Mouse (Mus musculus): ENCODE results near the gene Setmar. TPM values are rescaled to one million over a fixed set of nuclear protein-coding genes. Genes with fewer than 3 reads are reported as not detected.

The Setmar gene
- polyA plus RNA-seq, 1 experiment from 2014 or later = 5.1 TPM

DNA sequence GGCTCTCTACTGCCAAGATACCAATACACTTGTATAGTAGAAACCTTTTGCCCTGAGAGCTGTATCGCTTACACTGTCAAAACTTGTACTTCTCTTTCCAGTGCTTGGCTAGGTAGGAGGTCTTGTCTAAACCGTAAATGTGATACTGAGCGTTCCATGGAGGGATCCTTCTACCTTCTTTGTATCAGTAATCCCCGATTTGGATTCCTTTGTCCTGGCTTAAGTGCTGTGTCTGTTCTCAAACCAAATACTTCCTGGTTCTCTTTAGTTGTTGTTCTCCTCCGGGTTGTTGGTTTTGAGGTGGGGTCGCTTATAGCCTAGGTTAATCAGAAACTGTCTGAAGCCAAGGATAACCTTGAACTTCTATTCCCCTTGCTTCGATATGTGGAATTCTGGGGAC is 6.1 kb downstream of the Setmar start:
- peaks cover 8% of the 10 kb centered on the region; the same call in 1 of the 2 replicates for H3K36me3 ChIP-seq (ENCODE audit: control insufficient read depth, insufficient read depth, low read length)
- no peak for ATAC-seq (ENCODE audit: insufficient number of reproducible peaks, insufficient read depth, low FRiP score, low read depth)
- H3K27me3 ChIP-seq (ENCODE audit: control insufficient read depth, insufficient read depth, low read length) = no peaks in the 10 kb centered on the region
- H3K9ac ChIP-seq (ENCODE audit: low read length) = no peak overlapping the region
- H3K4me2 ChIP-seq (ENCODE audit: low read length) = no peak overlapping the region
- WGBS = 87% methylated on average over 7 of the region's 7 CpGs
- H3K27ac ChIP-seq (replicated peaks in 1 of 2; ENCODE audit: control insufficient read depth in 1 of 2, insufficient read depth in 1 of 2, low read depth in 2 of 2, low read length in 2 of 2) = no peak overlapping the region
- no peaks in the 10 kb centered on the region for H3K9me3 ChIP-seq (ENCODE audit: control insufficient read depth, low read length)
- H3K4me3 ChIP-seq (ENCODE audit: control insufficient read depth in 1 of 2, insufficient read depth in 1 of 2, low read depth in 1 of 2, low read length in 2 of 2) = no peak overlapping the region
- no peaks in the 10 kb centered on the region for H3K4me1 ChIP-seq (ENCODE audit: control insufficient read depth in 2 of 2, insufficient read depth in 2 of 2, low read length in 2 of 2)

DNA sequence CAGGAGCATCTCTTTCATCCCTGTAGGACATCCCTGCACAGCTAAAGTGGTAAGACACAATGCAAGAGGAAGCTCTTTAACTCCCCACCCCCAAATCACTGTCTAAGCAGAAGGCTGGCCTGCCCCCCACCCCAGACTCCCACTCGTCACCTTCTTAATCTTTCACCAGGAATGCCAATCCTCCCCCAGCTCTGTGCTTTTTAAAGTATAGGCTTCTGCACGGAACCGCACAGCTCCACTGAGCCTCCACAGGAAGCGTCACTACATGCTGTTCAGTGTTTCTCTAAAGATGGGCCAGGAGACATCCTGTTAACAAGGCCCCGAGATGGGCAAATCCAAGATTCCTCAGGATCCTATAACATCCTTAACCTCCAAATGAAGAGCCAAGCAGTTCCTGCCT is 8.2 kb downstream of the Setmar start:
- Histone ChIP-seq H3K4me3 (ENCODE audit: control insufficient read depth in 1 of 2, insufficient read depth in 1 of 2, low read depth in 1 of 2, low read length in 2 of 2) (no peak overlapping the region), H3K9ac (ENCODE audit: low read length) (no peak overlapping the region), H3K27ac (replicated peaks in 1 of 2; ENCODE audit: control insufficient read depth in 1 of 2, insufficient read depth in 1 of 2, low read depth in 2 of 2, low read length in 2 of 2) (no peak overlapping the region), H3K27me3 (ENCODE audit: control insufficient read depth, insufficient read depth, low read length) (no peaks in the 10 kb centered on the region), H3K9me3 (ENCODE audit: control insufficient read depth, low read length) (no peaks in the 10 kb centered on the region), H3K36me3 (ENCODE audit: control insufficient read depth, insufficient read depth, low read length) (peaks cover 19% of the 10 kb centered on the region), H3K4me1 (ENCODE audit: control insufficient read depth in 2 of 2, insufficient read depth in 2 of 2, low read length in 2 of 2) (no peaks in the 10 kb centered on the region), H3K4me2 (ENCODE audit: low read length) (no peak overlapping the region)
- no peak for ATAC-seq (ENCODE audit: insufficient number of reproducible peaks, insufficient read depth, low FRiP score, low read depth)
- 32% methylated on average over 5 of the region's 5 CpGs for WGBS

DNA sequence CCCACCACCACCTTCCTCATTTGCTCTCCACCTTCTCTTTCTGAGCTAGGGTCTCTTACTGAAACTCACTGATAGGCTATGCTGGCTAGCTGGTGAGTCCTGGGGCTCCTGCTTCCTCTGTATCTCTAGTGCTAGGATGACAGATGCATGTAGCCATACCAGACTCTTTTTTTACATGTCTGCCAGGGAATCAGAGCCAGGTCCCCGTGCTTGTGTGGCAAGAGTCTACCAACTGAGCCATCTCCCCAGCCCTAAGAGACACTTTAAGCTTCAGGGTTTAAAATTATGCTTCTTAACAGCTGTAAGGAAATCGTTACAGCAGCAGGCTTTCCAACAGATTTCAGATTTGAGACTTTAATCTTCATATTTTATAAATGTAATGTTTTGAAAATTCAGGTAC is 9.1 kb downstream of the Setmar start:
- no peak for ATAC-seq (ENCODE audit: insufficient number of reproducible peaks, insufficient read depth, low FRiP score, low read depth)
- 78% methylated on average over 2 of the region's 2 CpGs for WGBS

DNA sequence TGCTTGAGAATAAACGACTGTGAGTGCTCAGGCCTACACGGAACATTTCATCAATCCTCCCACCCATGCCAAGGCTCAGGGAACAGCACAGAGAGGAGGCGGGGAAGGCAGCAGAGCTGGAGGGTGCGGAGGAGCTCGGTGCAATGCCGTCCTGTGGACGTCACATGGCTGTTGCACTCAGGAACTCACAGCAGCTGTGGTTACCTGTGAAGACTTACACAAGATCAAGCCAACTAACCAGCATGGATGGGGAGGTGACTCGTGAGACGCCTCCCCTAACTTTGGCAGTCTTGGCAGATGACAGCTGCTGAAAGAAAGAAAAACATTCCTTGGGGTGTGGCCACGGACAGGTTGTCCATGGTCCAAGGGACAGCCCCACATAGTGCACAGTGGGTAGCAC is 9.8 kb downstream of the Setmar start:
- no peak overlapping the region for H3K9ac ChIP-seq (ENCODE audit: low read length)
- WGBS = 87% methylated on average over 10 of the region's 10 CpGs
- ATAC-seq (ENCODE audit: insufficient number of reproducible peaks, insufficient read depth, low FRiP score, low read depth) = no peak
- H3K4me2 ChIP-seq (ENCODE audit: low read length) = no peak overlapping the region
- H3K9me3 ChIP-seq (ENCODE audit: control insufficient read depth, low read length) = no peaks in the 10 kb centered on the region
- H3K36me3 ChIP-seq (ENCODE audit: control insufficient read depth, insufficient read depth, low read length) = peaks cover 19% of the 10 kb centered on the region
- H3K27me3 ChIP-seq (ENCODE audit: control insufficient read depth, insufficient read depth, low read length) = no peaks in the 10 kb centered on the region
- H3K4me3 ChIP-seq (ENCODE audit: control insufficient read depth in 1 of 2, insufficient read depth in 1 of 2, low read depth in 1 of 2, low read length in 2 of 2) = no peak overlapping the region
- H3K27ac ChIP-seq (replicated peaks in 1 of 2; ENCODE audit: control insufficient read depth in 1 of 2, insufficient read depth in 1 of 2, low read depth in 2 of 2, low read length in 2 of 2) = no peak overlapping the region
- H3K4me1 ChIP-seq (ENCODE audit: control insufficient read depth in 2 of 2, insufficient read depth in 2 of 2, low read length in 2 of 2) = no peaks in the 10 kb centered on the region

More for the DNA sequence above, 9.1 kb downstream of the Setmar start:
- no peaks in the 10 kb centered on the region for H3K9me3 ChIP-seq (ENCODE audit: control insufficient read depth, low read length)
- no peak overlapping the region for H3K4me3 ChIP-seq (ENCODE audit: control insufficient read depth in 1 of 2, insufficient read depth in 1 of 2, low read depth in 1 of 2, low read length in 2 of 2)
- H3K4me2 ChIP-seq (ENCODE audit: low read length) = no peak overlapping the region
- no peaks in the 10 kb centered on the region for H3K4me1 ChIP-seq (ENCODE audit: control insufficient read depth in 2 of 2, insufficient read depth in 2 of 2, low read length in 2 of 2)
- H3K36me3 ChIP-seq (ENCODE audit: control insufficient read depth, insufficient read depth, low read length) = peaks cover 19% of the 10 kb centered on the region
- no peaks in the 10 kb centered on the region for H3K27me3 ChIP-seq (ENCODE audit: control insufficient read depth, insufficient read depth, low read length)
- H3K9ac ChIP-seq (ENCODE audit: low read length) = no peak overlapping the region
- H3K27ac ChIP-seq (replicated peaks in 1 of 2; ENCODE audit: control insufficient read depth in 1 of 2, insufficient read depth in 1 of 2, low read depth in 2 of 2, low read length in 2 of 2) = no peak overlapping the region

DNA sequence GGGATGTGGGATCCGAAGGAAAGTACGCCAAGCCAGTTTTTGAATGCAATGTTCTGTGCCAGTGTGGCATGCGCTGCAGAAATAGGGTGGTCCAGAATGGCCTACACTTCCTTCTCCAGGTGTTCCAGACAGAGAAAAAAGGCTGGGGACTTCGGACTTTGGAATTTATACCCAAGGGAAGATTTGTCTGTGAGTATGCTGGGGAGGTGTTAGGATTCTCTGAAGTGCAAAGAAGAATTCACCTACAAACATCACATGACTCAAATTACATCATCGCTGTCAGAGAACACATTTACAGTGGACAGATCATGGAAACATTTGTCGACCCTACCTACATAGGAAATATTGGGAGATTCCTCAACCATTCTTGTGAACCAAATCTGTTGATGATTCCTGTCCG is 11.0 kb downstream of the Setmar start:
- Histone ChIP-seq H3K27me3 (ENCODE audit: control insufficient read depth, insufficient read depth, low read length) (no peaks in the 10 kb centered on the region), H3K27ac (replicated peaks in 1 of 2; ENCODE audit: control insufficient read depth in 1 of 2, insufficient read depth in 1 of 2, low read depth in 2 of 2, low read length in 2 of 2) (no peak overlapping the region), H3K36me3 (ENCODE audit: control insufficient read depth, insufficient read depth, low read length) (peaks cover 19% of the 10 kb centered on the region), H3K9ac (ENCODE audit: low read length) (no peak overlapping the region), H3K4me2 (ENCODE audit: low read length) (no peak overlapping the region), H3K9me3 (ENCODE audit: control insufficient read depth, low read length) (no peaks in the 10 kb centered on the region), H3K4me1 (ENCODE audit: control insufficient read depth in 2 of 2, insufficient read depth in 2 of 2, low read length in 2 of 2) (no peaks in the 10 kb centered on the region), H3K4me3 (ENCODE audit: control insufficient read depth in 1 of 2, insufficient read depth in 1 of 2, low read depth in 1 of 2, low read length in 2 of 2) (no peak overlapping the region)
- ATAC-seq (ENCODE audit: insufficient number of reproducible peaks, insufficient read depth, low FRiP score, low read depth) = no peak
- WGBS = 92% methylated on average over 7 of the region's 7 CpGs

DNA sequence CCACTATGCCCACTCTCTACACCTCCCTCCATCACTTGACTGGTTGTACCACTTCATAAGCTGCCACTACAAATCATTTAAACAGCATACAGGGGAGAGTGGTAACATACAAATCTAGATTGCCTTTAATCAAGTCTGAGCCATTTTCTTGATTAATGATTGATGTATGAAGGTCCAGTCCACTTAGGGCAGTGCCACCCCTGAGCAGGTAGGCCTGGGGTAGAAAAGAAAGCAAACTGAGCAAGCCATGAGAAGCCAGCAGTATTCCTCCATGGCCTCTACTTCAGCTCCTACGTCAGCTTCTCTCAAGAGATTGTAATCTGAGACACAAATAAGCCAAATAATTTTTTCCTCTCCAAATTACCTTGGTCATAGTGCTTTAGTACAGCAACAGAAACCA is 26.5 kb downstream of the Setmar start:
- H3K27me3 ChIP-seq (ENCODE audit: control insufficient read depth, insufficient read depth, low read length) = no peaks in the 10 kb centered on the region
- no peaks in the 10 kb centered on the region for H3K36me3 ChIP-seq (ENCODE audit: control insufficient read depth, insufficient read depth, low read length)
- H3K27ac ChIP-seq (replicated peaks in 1 of 2; ENCODE audit: control insufficient read depth in 1 of 2, insufficient read depth in 1 of 2, low read depth in 2 of 2, low read length in 2 of 2) = no peak overlapping the region
- H3K4me1 ChIP-seq (ENCODE audit: control insufficient read depth in 2 of 2, insufficient read depth in 2 of 2, low read length in 2 of 2) = no peaks in the 10 kb centered on the region
- no peak for ATAC-seq (ENCODE audit: insufficient number of reproducible peaks, insufficient read depth, low FRiP score, low read depth)
- no peak overlapping the region for H3K4me2 ChIP-seq (ENCODE audit: low read length)
- no peak overlapping the region for H3K9ac ChIP-seq (ENCODE audit: low read length)
- no peaks in the 10 kb centered on the region for H3K9me3 ChIP-seq (ENCODE audit: control insufficient read depth, low read length)
- no peak overlapping the region for H3K4me3 ChIP-seq (ENCODE audit: control insufficient read depth in 1 of 2, insufficient read depth in 1 of 2, low read depth in 1 of 2, low read length in 2 of 2)
- WGBS = 52% methylated on average over 1 of the region's 1 CpGs

DNA sequence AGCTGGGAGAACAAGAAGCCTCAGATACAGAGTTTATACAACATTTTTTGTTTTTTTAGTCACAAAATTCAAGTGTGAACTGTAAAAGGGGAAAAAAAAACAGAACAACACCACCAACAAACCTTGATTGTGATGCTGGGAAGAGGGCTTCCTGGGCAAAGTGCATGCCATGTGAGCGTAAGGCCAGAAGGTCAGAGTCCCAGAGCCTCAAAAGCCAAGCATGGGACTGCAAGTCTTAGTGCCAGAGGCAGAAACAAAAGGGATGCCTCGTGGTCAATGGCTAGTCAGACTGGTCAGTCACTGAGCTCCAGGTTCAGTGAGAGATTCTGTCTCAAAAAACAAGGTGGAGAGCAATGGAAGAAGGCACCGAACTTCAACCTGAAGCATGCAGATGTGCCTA is 27.8 kb downstream of the Setmar start:
- no peaks in the 10 kb centered on the region for H3K27me3 ChIP-seq (ENCODE audit: control insufficient read depth, insufficient read depth, low read length)
- 71% methylated on average over 3 of the region's 3 CpGs for WGBS
- no peak overlapping the region for H3K9ac ChIP-seq (ENCODE audit: low read length)
- no peaks in the 10 kb centered on the region for H3K36me3 ChIP-seq (ENCODE audit: control insufficient read depth, insufficient read depth, low read length)
- ATAC-seq (ENCODE audit: insufficient number of reproducible peaks, insufficient read depth, low FRiP score, low read depth) = no peak
- H3K27ac ChIP-seq (replicated peaks in 1 of 2; ENCODE audit: control insufficient read depth in 1 of 2, insufficient read depth in 1 of 2, low read depth in 2 of 2, low read length in 2 of 2) = no peak overlapping the region
- no peaks in the 10 kb centered on the region for H3K4me1 ChIP-seq (ENCODE audit: control insufficient read depth in 2 of 2, insufficient read depth in 2 of 2, low read length in 2 of 2)
- no peak overlapping the region for H3K4me3 ChIP-seq (ENCODE audit: control insufficient read depth in 1 of 2, insufficient read depth in 1 of 2, low read depth in 1 of 2, low read length in 2 of 2)
- H3K4me2 ChIP-seq (ENCODE audit: low read length) = no peak overlapping the region
- no peaks in the 10 kb centered on the region for H3K9me3 ChIP-seq (ENCODE audit: control insufficient read depth, low read length)

DNA sequence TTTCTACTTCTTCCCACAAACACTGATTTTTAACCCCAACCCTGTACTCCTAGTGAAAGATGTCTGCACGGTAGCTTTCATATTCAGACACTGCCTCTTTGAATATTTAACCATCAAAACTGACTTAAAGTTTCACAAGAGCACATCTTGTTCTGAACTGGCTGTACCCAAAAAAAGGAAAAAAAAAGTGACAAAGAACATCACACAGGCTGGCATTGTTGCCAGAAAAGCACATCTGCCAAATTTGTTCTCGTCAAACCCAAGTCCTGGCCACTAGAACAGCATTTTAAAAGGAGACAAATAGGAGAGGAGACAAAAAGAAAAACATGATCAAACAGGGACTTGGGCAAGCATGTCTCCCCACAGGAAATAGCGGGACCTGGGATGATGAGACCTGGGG is 28.6 kb downstream of the Setmar start:
- Histone ChIP-seq H3K27ac (replicated peaks in 1 of 2; ENCODE audit: control insufficient read depth in 1 of 2, insufficient read depth in 1 of 2, low read depth in 2 of 2, low read length in 2 of 2) (no peak overlapping the region), H3K4me2 (ENCODE audit: low read length) (no peak overlapping the region), H3K9ac (ENCODE audit: low read length) (no peak overlapping the region), H3K4me3 (ENCODE audit: control insufficient read depth in 1 of 2, insufficient read depth in 1 of 2, low read depth in 1 of 2, low read length in 2 of 2) (no peak overlapping the region), H3K36me3 (ENCODE audit: control insufficient read depth, insufficient read depth, low read length) (no peaks in the 10 kb centered on the region), H3K4me1 (ENCODE audit: control insufficient read depth in 2 of 2, insufficient read depth in 2 of 2, low read length in 2 of 2) (no peaks in the 10 kb centered on the region), H3K27me3 (ENCODE audit: control insufficient read depth, insufficient read depth, low read length) (no peaks in the 10 kb centered on the region), H3K9me3 (ENCODE audit: control insufficient read depth, low read length) (no peaks in the 10 kb centered on the region)
- no peak for ATAC-seq (ENCODE audit: insufficient number of reproducible peaks, insufficient read depth, low FRiP score, low read depth)
- 80% methylated on average over 3 of the region's 3 CpGs for WGBS
